Mouse (Mus musculus) liver, embryonic 16.5 days (tissue): ENCODE data around the gene Zfp90. TPM values are rescaled to one million over a fixed set of nuclear protein-coding genes. Genes with fewer than 3 reads are reported as not detected.

Experiments
- ATAC-seq: fragments of 200-750 bp; cut with Nextera tagmentation; 2 replicates; pipeline ENCODE4 v1.8.0; 2017; ENCODE audit warnings: low read depth, mild to moderate bottlenecking, moderate number of reproducible peaks, moderate library complexity
- H3K27ac ChIP-seq: fragments of 300-500 bp; sonication (generic); 2 replicates; pipeline ENCODE4 v1.5.1; 2014; ENCODE audit warnings: mild to moderate bottlenecking, low read length
- H3K27me3 ChIP-seq: fragments of 300-500 bp; sonication (generic); 2 replicates; pipeline ENCODE4 v1.6.1; 2014; ENCODE audit warnings: low read depth, low read length, mixed read lengths; ENCODE audit not compliant: control insufficient read depth, insufficient read depth
- H3K36me3 ChIP-seq: fragments of 300-500 bp; sonication (generic); 2 replicates; pipeline ENCODE4 v1.6.1; 2014; ENCODE audit warnings: mild to moderate bottlenecking; ENCODE audit not compliant: control insufficient read depth, insufficient read depth
- H3K4me1 ChIP-seq: fragments of 300-500 bp; sonication (generic); 2 replicates; pipeline ENCODE4 v1.6.1; 2014; ENCODE audit warnings: low read depth, low read length, mixed read lengths; ENCODE audit not compliant: control insufficient read depth
- H3K4me2 ChIP-seq: fragments of 300-500 bp; sonication (generic); 2 replicates; pipeline ENCODE4 v1.6.1; 2014; ENCODE audit warnings: low read depth, low read length, mixed read lengths
- H3K4me3 ChIP-seq: fragments of 300-500 bp; sonication (generic); 2 replicates; pipeline ENCODE4 v1.5.1; 2014; ENCODE audit warnings: low read depth, mild to moderate bottlenecking, low read length
- H3K9ac ChIP-seq: fragments of 300-500 bp; sonication (generic); 2 replicates; pipeline ENCODE4 v1.6.1; 2014; ENCODE audit warnings: low read depth, low read length
- H3K9me3 ChIP-seq: fragments of 300-500 bp; sonication (generic); replicated peaks from 2 replicates; pipeline ENCODE4 v1.6.1; 2016; ENCODE audit warnings: low read length; ENCODE audit not compliant: control insufficient read depth
- WGBS: fragments of 180-500 bp; shearing (Covaris S2); extraction: QIAGEN DNeasy Blood & Tissue Kit; methylation state at CpG from one replicate; pipeline ENCODE4 v1.1.7; 2014; ENCODE audit not compliant: insufficient replicate concordance; 5-methylcytosine and 5-hydroxymethylcytosine counted together
- polyA plus RNA-seq: library from polyadenylated mRNA; unstranded; fragments of >200 nt; fragmentation: Nextera tagmentation; extraction: Ambion mirVana; gene quantifications from 2 replicates; pipeline ENCODE4 v1.2.1, GENCODE M21; 2015

Gene Zfp90
- polyA plus RNA-seq, result 2.1 and 2.8 TPM in 2 replicates

GRCm38 (mm10) chr8:106415182-106415971 is at the start of gene Zfp90:
Gene Zfp90, plus strand, starts transcription at chr8:106415327.
- peak within 1 kb of the TSS; percentile 78 for H3K27ac ChIP-seq
- H3K9ac ChIP-seq, result peak within 1 kb of the TSS; percentile 71
- peak within 1 kb of the TSS; percentile 77 for H3K4me2 ChIP-seq
- H3K9me3 ChIP-seq, result no peaks in the 10 kb centered on the region
- 1% methylated on average over 46 of the region's 46 CpGs for WGBS
- H3K4me1 ChIP-seq, result peaks cover 5% of the 10 kb centered on the region
- H3K27me3 ChIP-seq, result no peaks in the 10 kb centered on the region
- peak within 1 kb of the TSS; percentile 75 for H3K4me3 ChIP-seq
- ATAC-seq, result peak; percentile 91
- H3K36me3 ChIP-seq, result peaks cover 7% of the 10 kb centered on the region

- Histone ChIP-seq H3K4me3 (no peak overlapping the region), H3K27ac (no peak overlapping the region), H3K9ac (no peak overlapping the region), H3K4me1 (no peaks in the 10 kb centered on the region), H3K36me3 (no peaks in the 10 kb centered on the region), H3K4me2 (no peak overlapping the region), H3K9me3 (no peaks in the 10 kb centered on the region), H3K27me3 (no peaks in the 10 kb centered on the region)
- WGBS, result 45% methylated on average over 3 of the region's 3 CpGs
- no peak for ATAC-seq
Observed at GRCm38 (mm10) chr8:106368501-106368900, 46.6 kb upstream of the Zfp90 start.

- Histone ChIP-seq H3K9ac (no peak overlapping the region), H3K9me3 (no peaks in the 10 kb centered on the region), H3K4me2 (no peak overlapping the region), H3K27me3 (no peaks in the 10 kb centered on the region), H3K4me3 (no peak overlapping the region), H3K4me1 (no peaks in the 10 kb centered on the region), H3K27ac (no peak overlapping the region), H3K36me3 (no peaks in the 10 kb centered on the region)
- no peak for ATAC-seq
- 72% methylated on average over 7 of the region's 7 CpGs for whole genome bisulfite sequencing
Observed at GRCm38 (mm10) chr8:106369069-106369468, 46.1 kb upstream of the Zfp90 start.

GRCm38 (mm10) chr8:106375957-106376356 is 39.2 kb upstream of the Zfp90 start:
- Histone ChIP-seq H3K27me3 (no peaks in the 10 kb centered on the region), H3K4me1 (no peaks in the 10 kb centered on the region), H3K27ac (no peak overlapping the region), H3K9ac (no peak overlapping the region), H3K4me2 (no peak overlapping the region), H3K36me3 (no peaks in the 10 kb centered on the region), H3K9me3 (no peaks in the 10 kb centered on the region), H3K4me3 (no peak overlapping the region)
- WGBS, result 58% methylated on average over 7 of the region's 7 CpGs
- no peak for ATAC-seq

GRCm38 (mm10) chr8:106376862-106377261 is 38.3 kb upstream of the Zfp90 start:
- no peak overlapping the region for H3K9ac ChIP-seq
- no peaks in the 10 kb centered on the region for H3K9me3 ChIP-seq
- H3K4me3 ChIP-seq, result no peak overlapping the region
- no peak overlapping the region for H3K27ac ChIP-seq
- H3K36me3 ChIP-seq, result no peaks in the 10 kb centered on the region
- 42% methylated on average over 9 of the region's 9 CpGs for WGBS
- no peak overlapping the region for H3K4me2 ChIP-seq
- ATAC-seq, result no peak
- H3K4me1 ChIP-seq, result no peaks in the 10 kb centered on the region
- no peaks in the 10 kb centered on the region for H3K27me3 ChIP-seq

- H3K27ac ChIP-seq, result no peak overlapping the region
- no peak overlapping the region for H3K4me3 ChIP-seq
Observed at GRCm38 (mm10) chr8:106378501-106379048, 36.6 kb upstream of the Zfp90 start.

GRCm38 (mm10) chr8:106379357-106379756 is 35.8 kb upstream of the Zfp90 start:
- 51% methylated on average over 5 of the region's 5 CpGs for WGBS
- Histone ChIP-seq H3K9ac (no peak overlapping the region), H3K27ac (no peak overlapping the region), H3K4me3 (no peak overlapping the region), H3K9me3 (no peaks in the 10 kb centered on the region), H3K27me3 (no peaks in the 10 kb centered on the region), H3K4me1 (no peaks in the 10 kb centered on the region), H3K4me2 (no peak overlapping the region), H3K36me3 (no peaks in the 10 kb centered on the region)
- ATAC-seq, result no peak

More at GRCm38 (mm10) chr8:106378501-106379048, 36.6 kb upstream of the Zfp90 start:
- no peak overlapping the region for H3K4me2 ChIP-seq
- no peak overlapping the region for H3K9ac ChIP-seq
- H3K4me1 ChIP-seq, result no peaks in the 10 kb centered on the region
- H3K9me3 ChIP-seq, result no peaks in the 10 kb centered on the region
- H3K36me3 ChIP-seq, result no peaks in the 10 kb centered on the region
- H3K27me3 ChIP-seq, result no peaks in the 10 kb centered on the region
- ATAC-seq, result no peak
- 57% methylated on average over 6 of the region's 7 CpGs for WGBS

GRCm38 (mm10) chr8:106381026-106381425 is 34.1 kb upstream of the Zfp90 start:
- no peak overlapping the region for H3K9ac ChIP-seq
- no peak overlapping the region for H3K27ac ChIP-seq
- no peaks in the 10 kb centered on the region for H3K9me3 ChIP-seq
- 69% methylated on average over 6 of the region's 6 CpGs for WGBS
- H3K4me3 ChIP-seq, result no peak overlapping the region
- ATAC-seq, result no peak
- no peaks in the 10 kb centered on the region for H3K36me3 ChIP-seq
- H3K4me1 ChIP-seq, result no peaks in the 10 kb centered on the region
- no peak overlapping the region for H3K4me2 ChIP-seq
- H3K27me3 ChIP-seq, result no peaks in the 10 kb centered on the region

GRCm38 (mm10) chr8:106387801-106388415 is 27.2 kb upstream of the Zfp90 start:
- Histone ChIP-seq H3K36me3 (no peaks in the 10 kb centered on the region), H3K4me2 (no peak overlapping the region), H3K9me3 (no peaks in the 10 kb centered on the region), H3K9ac (no peak overlapping the region), H3K27ac (no peak overlapping the region), H3K4me3 (no peak overlapping the region), H3K27me3 (no peaks in the 10 kb centered on the region), H3K4me1 (no peaks in the 10 kb centered on the region)
- WGBS, result 62% methylated on average over 9 of the region's 9 CpGs
- no peak for ATAC-seq
